Mouse (Mus musculus) spleen, postnatal 4 days (tissue): ENCODE results near the gene Twsg1.

ENCODE experiments used
- DNase-seq, 2 experiments: peaks; one replicate each; pipeline ENCODE4 v3.0.0; 2022; ENCODE audit warnings: low spot score in 2 of 2

Gene Twsg1

DNA sequence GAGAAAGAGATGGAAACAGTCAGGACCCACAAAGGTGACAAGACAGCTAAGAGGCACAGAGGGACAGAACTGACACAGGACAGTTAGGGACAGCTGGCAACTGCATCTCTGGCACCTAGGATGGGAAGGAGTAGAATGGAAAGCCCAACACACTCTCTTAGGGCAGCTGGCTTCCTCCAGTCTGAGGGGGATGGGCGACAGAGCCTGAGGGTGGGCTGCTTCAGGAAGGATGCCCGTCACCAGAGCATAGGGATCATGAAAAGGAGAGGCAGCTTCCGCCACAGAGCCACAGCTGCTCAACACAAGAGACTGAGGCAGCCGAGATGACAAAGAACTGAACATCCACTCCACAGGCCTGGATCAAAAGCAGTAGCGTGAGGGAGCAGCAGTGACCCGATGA, 19.5 kb downstream of the Twsg1 start:
- peak in 1 of 2 experiments; percentile 52 for DNase-seq

DNA sequence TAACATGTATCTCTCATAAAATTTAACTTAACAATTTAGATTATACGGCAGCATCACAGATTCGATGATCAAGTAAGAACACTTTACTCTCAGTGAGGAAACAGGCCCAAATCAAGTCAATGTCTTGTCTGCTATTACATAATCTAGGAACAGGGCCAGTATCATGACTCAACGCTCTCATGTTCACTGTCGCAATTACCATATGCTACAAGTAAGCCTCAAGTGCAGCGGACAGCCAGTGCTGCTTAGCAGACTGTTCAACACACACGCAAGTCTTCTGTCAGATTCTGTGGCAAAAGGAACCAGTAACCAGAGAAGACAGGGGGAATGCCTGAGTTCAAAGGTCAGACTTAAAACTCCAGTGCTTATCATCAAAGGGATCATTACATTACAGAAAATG, 20.1 kb downstream of the Twsg1 start:
- DNase-seq, result peak in 1 of 2 experiments; percentile 48

DNA sequence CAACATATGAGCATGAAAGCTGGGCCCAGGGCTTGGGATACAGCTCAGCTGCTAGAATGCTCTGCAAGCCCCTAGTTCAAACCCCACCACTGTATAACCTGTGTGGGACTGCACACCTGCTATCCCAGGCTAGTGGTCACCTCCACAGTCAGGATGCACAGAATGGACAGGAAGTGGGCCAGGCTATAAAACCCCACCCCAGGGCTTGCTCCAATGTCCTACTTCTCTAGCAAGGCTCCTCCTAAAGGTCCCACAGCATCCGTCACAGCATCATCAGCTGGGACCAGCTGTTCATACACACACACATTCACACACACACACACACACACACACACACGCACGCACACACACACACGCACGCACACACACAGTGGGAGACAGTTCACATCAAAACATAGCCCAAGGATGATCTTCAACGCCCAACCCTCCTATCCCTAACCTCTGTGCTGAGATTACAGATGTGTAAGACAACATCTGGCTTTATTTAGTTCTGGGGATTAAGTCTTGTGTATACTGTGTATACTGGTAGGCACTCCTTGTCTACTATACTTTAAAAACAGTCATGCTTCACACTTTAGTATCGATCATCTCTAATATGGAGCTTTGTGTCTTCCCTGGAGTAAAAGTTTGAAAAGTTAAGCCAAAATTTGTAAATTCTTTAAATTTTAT, 20.7 kb downstream of the Twsg1 start:
- peak in 1 of 2 experiments; percentile 47 for DNase-seq

DNA sequence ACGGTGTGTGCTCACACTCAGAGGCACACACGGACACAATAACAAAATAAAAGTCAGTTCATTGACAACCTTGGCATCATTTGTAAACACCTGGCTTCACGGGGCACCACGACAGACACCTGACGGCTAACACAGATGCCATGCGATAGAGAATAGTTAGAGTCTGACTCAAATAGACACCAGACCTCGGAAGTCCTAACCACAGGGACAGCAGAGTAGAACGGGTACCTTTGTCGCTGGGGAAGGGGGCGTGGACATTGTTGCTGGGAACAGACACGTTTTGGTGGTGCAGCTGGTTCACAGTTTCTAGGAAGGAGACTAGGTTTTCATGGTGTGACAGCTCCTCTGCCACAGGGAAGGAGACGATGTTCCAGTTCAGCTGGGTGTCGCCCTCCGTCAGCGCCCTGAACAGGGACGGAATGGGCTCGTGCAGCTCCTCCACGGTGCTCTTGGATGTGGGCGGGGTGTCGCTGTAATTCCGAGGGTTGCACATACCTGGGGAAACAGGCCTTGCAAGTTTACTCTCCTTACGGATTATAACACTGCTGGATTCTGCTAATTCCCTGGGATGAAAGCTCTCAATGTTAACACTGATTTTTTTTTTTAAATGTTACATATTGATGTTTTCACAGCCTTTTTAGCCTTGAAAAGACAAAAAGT, 21.6 kb downstream of the Twsg1 start:
- DNase-seq, result peak in 1 of 2 experiments; percentile 46

DNA sequence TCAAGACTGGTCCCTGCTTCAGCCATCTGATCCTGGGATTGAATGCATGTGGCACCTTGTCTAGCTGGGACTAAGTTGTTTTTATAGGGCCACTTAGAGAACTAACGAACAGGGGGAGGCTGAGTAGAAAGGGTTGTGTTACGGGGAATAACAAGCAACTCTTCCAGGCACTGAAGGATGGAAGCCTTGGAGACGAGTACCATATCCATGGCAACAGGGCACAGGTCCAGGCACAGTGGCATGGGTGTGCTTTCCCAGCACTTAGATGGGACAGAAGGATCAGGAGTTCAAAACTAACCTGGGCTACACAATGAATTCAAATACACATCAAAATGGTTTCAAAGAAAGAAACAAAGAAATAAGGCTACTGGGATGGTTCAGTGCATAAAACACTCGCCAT, 23.9 kb downstream of the Twsg1 start:
- DNase-seq, result no peak

DNA sequence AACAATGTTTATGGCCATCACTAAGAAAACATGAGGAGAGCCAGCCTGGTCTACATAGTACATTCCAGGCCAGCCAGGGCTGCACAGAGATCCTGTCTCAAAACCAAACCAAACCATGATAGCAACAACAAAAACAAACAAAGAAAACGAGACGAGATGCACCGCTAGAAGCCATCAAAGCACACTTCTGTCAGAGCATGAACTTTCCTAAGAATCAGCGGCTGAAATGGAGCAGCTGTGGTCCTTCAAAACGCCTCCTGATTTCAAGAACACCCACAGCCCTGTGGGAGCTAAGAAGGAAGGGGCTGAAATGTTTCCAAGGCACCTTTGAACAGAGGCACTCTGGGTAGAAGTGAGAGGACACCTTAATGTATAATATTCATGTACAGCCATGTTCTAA, 26.8 kb downstream of the Twsg1 start:
- DNase-seq, result no peak

DNA sequence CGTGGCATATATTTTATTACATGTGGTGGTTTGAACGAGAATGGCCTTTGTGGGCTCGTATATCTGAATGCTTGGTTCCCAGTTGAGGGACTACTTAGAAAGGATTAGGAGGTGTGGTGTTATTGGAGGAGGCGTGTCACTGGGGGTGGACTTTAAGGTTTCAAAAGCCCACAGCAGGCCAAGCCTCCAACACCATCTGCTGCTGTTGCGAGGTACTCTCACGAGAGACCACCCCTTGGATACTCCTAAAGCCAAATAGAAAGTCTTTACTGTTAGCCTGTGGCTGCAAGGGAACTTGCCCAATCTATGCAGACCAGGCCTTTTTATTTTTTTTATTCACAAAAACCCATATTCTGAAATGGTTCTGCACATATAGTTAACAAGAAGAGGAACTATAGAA, 29.1 kb downstream of the Twsg1 start:
- DNase-seq, result no peak

DNA sequence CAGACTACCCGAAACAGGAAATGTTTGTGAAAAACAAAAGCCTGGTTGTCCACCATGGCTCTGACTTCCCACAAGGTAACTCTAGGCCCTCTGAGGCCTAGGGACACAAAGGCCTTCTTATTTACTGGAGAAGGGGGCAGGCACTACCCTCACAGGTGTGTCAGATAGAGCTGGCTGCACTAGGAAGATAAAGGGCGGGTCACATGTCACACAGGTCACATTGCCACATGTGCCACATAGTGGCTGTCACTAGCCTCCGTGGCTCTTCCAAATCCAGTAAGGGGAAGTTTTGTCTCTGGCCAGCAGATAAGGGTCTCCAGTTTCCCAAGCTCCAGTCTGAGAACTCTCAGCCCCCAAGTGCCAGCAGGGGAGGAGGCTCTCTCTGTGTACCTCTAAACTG, 31.8 kb downstream of the Twsg1 start:
- no peak for DNase-seq

DNA sequence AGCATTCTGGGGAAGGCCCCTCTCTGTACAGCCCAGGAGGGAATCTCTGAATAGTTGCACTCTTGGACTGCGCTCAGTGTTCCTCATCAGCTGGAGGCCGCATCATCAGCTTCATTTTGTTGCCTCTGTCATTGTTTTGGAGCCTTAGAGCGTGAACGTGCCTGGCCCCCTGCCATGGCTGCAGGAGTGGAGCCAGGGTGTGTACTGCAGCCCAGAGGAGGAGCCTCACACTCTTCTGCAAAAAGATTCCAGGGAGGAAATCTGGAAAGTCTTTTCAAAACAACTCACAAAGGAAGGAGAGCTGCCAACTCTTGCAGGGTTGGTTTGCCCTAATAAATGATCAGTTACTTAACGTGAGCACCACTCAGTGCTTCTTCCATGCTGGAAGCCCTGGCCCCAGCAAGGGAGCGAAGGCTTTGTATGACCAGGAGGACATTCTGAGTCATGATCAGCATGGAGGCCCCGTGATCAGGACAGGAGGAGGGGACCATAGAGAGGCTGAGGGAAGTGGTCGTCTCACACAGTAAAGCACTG, 34.8 kb downstream of the Twsg1 start:
- no peak for DNase-seq

DNA sequence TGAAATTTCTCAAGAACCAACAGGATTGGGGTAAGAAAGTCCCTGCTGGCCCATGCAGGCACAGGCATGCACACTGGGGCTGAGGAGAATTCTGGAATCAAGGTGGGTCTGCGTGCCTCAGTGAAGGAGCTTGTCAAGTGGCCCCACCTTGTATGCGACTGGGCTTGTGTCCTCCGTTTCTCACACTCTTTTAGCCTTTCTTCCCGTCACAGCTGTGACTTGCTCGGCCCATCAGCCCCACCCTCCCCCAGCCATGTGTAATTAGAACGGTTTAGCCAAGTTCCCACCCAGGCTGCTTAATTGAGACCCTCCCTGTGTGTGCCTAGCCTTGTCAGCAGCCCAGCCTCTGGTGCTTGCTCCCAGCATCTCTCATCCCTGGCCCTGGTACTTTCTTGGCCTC, 36.9 kb downstream of the Twsg1 start:
- no peak for DNase-seq

DNA sequence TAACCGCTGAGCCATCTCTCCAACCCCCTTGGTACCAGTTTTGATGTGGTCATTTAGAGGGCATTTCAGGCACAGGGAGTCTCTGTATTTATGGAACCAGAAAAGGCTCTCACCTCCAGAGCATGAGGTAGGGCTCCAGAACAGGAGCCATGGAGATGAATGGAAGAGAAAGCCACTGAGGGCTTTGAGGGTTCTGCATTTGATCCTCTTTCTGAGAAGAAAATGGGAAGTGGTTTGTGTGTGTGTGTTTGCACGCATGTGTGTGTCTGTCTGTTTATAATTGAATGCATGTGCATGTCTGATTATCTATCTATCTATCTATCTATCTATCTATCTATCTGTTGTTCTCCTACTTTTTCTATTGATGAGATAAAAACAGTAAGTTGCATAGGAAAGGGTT, 38.8 kb downstream of the Twsg1 start:
- DNase-seq, result no peak

DNA sequence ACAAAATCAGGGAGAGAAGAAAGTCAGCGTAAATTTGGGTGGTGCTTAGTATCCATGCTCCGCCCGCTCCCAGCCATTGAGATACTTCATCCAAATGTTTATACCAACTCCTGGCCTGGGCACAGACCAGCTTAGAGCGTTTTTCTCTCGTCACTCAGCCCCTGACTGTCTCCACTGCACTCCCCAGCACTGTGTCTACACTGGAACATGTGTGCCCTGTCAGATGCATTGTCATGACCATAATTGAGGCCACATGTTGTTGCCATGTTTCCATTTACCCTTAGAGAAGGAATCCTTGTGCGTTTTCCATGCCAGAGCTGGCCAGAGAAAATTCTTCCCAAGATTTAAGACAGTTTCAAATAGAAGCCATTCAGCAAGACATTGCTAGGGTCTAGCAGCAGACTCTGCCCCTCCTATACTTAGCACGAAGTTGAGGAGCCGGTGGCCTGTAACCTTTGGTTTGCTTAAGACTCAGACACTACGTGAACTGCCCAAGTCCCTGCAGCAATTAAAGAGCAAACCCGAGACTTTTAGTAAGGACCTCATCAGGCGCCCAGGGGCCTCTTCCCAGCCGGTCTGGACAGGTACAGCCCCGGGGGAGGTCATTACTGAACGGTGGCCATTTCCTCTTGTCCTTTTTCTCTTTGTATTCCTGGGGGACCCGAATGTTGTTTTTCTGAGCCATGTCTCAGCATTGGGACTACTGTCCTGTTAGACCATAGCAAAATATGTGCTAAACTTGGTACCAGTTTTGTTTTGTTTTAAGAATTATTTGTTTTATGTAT, 39.5 kb downstream of the Twsg1 start:
- no peak for DNase-seq

DNA sequence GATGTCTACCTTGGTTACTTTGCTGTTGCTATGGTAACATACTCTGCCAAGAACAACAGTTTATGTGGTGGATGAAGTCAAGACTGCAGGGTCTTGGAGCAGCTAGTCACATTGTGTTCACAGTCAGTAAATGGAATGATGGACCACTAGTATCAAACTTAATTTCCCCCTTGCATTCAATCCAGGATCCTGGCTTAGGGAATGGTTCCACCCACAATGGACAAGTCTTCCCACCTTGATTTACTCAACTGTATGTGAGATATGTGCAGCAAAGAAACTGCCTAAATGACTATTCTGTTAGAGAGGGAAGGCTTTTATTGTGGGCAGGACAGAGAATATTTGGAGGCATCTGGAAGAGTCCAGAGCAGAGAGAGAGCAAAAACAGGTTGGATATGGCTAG, 42.8 kb downstream of the Twsg1 start:
- no peak for DNase-seq

DNA sequence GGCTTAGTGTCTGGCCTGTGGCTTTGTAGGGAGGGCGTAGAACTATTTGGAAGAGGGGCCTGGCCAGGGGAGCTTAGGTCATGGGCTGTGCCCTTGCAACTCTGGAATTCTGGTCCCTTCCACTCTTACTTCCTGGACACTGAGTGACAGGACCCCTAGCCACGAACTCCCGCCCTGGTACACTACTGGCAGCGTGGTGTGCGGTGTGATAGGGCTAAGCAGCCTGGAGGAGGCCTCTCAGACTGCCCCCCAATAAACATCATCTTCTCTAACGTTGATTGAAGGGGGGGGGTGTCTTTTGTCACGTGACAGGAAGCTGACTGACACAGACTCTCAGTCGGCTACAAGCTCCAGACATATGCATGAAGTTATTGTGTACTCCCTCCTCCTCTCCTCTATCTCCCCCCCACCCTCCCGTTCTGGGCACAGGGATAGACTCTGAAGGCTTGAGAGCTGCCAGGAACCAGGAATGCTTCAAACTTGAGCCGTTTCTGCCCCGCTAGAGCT, 44.1 kb downstream of the Twsg1 start:
- DNase-seq, result peak in 1 of 2 experiments; percentile 67

DNA sequence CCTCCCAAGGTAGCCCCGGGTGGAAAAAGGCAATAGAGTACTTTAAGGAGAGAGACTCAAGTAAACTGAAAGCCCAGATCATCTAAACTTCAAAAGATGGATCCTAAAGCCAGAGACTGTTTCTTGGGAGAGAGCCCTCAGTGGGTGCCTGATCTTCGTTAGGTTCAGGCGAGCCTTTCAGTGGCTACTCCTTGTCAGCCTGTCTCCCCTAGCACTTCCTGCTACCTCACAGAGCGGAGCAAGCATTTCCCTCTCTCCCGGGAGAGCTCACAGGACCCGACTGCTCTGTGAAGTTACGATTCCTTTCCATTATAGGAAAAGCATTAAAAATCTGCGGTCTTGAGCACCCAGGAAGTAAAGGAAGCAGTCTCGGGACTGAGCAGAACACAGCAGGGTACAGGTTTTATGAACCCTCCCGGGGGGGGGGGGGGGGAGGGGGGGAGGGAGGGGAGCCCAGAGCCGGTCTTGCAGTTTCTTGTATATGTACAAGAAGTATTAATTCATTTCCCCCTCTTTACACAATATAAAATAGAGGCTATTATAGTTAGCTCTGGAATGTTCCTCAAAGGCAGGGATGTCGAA, 44.6 kb downstream of the Twsg1 start:
- no peak for DNase-seq

DNA sequence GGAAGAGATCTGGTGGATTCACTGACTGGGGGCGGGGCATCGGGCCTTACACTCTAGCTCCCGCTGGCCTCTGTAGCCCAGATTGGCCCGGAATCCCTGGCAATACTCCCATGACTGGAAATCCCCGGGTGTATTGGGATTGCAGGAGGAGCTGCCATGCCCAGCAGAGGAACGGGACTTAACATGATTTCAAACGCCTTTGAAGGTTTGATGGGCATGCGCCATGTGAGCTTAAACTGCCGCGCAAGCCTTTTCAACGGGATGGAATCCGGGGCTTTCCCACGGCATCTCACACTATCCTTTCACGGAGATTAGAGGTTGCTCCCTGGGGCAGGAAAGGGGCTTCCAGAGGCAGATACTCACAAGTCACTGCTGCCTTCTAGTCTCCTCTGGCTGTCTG, 45.8 kb downstream of the Twsg1 start:
- DNase-seq, result no peak

DNA sequence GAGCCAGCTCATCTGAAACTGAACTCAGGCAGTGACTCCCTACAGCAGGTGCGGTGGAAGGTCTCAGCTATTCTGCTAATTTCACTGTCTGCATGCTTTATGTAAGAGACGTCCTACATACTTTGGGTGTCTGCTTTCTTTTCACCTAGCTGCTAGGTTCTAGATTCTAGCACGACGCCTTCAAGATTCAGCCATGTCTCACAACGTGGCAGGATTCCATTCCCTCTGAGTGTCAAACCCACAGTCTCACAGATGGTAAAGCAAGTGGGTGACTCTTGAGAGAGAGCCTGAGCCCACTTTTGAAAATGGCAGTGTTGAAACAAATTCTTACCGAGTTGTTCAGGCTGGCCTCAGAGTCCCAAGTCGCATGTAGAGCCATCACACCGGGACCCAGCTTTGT, 47.2 kb downstream of the Twsg1 start:
- no peak for DNase-seq

DNA sequence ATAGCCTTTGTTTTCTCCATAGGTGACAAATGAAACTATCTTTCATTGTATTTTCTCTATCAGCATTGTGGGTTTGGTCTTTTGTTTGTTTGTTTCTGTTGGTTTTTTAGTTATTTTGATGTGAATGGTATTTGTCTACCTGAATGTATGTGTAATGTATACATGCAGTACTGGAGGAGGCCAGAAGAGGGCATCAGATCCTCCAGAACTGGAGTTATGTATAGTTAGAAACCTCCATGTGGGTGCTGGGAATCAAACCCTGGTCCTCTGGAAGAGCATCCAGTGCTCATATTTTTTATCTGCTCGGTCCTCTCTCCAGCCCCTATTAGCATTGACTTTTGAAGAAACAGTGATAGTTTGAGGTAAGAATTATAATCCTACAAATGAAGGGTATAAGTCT, 48.0 kb downstream of the Twsg1 start:
- no peak for DNase-seq

DNA sequence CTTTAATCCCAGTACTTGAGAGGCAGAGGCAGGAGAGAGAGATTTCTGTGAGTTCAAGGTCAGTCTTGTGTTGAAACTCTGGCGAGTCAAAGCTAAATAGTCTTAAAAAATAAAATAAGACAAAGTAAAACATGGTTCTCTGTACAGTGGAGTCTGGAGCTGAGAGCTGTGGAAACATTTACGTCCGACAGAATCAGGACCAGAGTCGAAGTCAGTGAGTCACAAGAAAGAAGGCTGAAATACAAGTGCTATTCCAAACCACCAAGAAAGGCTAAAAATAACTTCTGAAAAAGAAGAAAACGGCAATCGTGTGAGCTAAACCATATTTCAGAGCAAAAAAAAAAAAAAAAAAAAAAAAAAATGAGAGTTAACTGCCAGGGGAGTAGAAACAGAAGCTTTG, 48.7 kb downstream of the Twsg1 start:
- DNase-seq, result no peak

DNA sequence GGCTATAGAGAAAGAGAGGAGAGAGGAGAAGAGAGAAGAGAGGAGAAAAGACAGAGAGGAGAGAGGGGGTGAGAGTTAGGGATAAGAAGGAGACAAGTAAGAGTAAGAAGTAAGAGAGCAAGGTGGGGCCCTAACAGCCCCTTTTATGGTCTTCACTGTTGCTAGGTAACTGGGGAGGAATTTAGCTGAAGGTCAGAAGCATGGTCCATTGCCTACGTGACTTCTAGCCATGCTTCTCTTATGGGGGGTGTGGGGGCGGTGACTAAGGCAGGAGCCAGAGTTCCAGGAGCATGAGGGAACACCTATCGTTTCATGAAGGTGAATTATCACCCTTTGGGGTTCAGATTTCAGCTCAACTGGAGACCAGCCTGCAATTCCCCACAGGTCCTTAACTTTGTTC, 55.0 kb downstream of the Twsg1 start:
- DNase-seq, result no peak

DNA sequence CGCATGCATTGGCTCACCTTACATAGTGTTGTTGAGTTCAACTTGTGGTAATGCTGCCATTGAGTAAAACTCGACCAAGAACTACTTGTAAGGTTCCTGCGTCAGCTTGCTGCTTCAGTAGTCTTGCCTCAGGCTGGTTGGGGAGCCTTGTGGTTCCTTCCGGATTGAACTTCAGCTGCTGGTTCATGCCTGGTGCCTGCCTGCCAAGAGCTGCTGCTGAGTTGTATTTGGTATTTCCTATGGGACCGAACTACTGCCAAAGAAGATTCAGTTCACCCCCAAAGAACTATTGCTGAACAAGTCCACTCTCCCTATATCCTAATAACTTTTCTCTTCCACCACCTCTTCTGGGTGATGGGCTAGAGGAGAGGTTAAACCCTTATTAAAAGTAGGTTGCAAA, 61.5 kb downstream of the Twsg1 start:
- no peak for DNase-seq

DNA sequence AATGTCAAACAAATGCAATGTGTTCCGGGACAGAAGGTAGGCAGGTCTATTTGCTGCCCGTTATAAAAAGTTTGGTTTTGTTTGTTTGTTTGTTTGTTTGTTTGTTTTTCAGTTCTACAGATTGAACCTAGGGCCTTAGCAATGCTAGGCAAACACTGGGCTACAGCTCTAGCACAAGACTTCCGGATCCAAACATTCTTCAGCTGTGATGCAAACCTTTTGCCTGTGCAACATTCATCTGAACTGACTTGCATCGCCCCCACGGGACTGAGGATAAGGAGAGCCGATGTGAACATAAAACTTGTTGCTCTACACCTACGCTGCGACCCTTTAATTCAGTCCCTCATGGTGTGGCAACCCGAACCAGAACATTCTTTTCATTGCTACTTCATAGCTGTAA, 64.5 kb downstream of the Twsg1 start:
- no peak for DNase-seq
